Mouse (Mus musculus) stomach, adult 2 months (tissue): ENCODE data around the gene Gm20838. TPM values are rescaled to one million over a fixed set of nuclear protein-coding genes. Genes with fewer than 3 reads are reported as not detected.

Experiments used
- polyA plus RNA-seq: library from polyadenylated mRNA; depleted of rRNA; stranded (reverse); fragments of >200 nt; gene quantifications from 2 replicates; pipeline ENCODE4 v1.2.3, GENCODE M21; 2012; rRNA removed

Gm20838 gene
- polyA plus RNA-seq: not detected in 2 replicates

DNA sequence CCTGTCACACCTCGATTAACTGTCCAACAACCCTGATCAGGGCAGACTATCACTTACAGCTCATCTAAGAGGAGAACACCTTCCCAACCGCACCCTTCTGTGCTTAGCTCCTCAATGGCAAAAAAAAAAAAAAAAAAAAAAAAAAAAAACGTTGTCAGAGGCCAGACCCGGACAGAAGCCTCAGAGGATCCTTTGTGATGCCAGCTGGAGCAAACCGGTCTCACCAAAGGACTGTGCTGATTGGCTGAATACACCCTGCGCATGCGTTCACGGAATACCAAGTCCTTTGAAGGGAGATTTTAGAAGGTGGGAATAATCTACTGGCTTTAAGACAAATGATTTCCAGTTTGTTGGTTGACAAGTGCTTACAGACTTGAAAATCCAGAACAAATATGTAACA, at the start of gene Gm20838:
Gene Gm20838 (minus strand): TSS at position 101 of the 400 bp plus-strand sequence.

